Mouse (Mus musculus) testis, adult 2 months (tissue): Measurements from ENCODE around the gene 9230112D13Rik. TPM values are rescaled to one million over a fixed set of nuclear protein-coding genes. Genes with fewer than 3 reads are reported as not detected.

ENCODE experiments used
- H3K27ac ChIP-seq: fragments of 200-500 bp; 2 replicates; pipeline ENCODE4 v1.5.1; 2012; ENCODE audit warnings: low read depth, low read length; ENCODE audit not compliant: control insufficient read depth, insufficient read depth
- H3K27me3 ChIP-seq: fragments of 200-500 bp; 2 replicates; pipeline ENCODE4 v1.6.1; 2012; ENCODE audit warnings: mild to moderate bottlenecking, low read length, moderate library complexity; ENCODE audit not compliant: control insufficient read depth, insufficient read depth
- H3K36me3 ChIP-seq: fragments of 200-500 bp; 2 replicates; pipeline ENCODE4 v1.6.1; 2012; ENCODE audit warnings: mild to moderate bottlenecking, low read length; ENCODE audit not compliant: control insufficient read depth, insufficient read depth
- H3K4me1 ChIP-seq: fragments of 200-500 bp; 2 replicates; pipeline ENCODE4 v1.6.1; 2012; ENCODE audit warnings: low read length; ENCODE audit not compliant: control insufficient read depth, insufficient read depth
- H3K4me3 ChIP-seq: fragments of 200-500 bp; 2 replicates; pipeline ENCODE4 v1.5.1; 2012; ENCODE audit warnings: low read depth, mild to moderate bottlenecking, low read length, moderate library complexity, mixed read lengths; ENCODE audit not compliant: control insufficient read depth
- CTCF ChIP-seq: fragments of 200-500 bp; IDR thresholded peaks from 2 replicates; pipeline ENCODE4 v1.5.1; 2012; ENCODE audit warnings: low read depth, mild to moderate bottlenecking, inconsistent platforms, low read length, moderate library complexity; ENCODE audit not compliant: control insufficient read depth, insufficient read depth, insufficient replicate concordance
- POLR2A ChIP-seq: fragments of 200-500 bp; IDR thresholded peaks from 2 replicates; pipeline ENCODE4 v1.6.1; 2012; ENCODE audit warnings: low read depth, mild to moderate bottlenecking, inconsistent platforms, low read length, moderate library complexity; ENCODE audit not compliant: control insufficient read depth
- polyA plus RNA-seq: library from polyadenylated mRNA; depleted of rRNA; stranded (reverse); fragments of >200 nt; gene quantifications from 2 replicates; pipeline ENCODE4 v1.2.3, GENCODE M21; 2012

The 9230112D13Rik gene
- polyA plus RNA-seq, 1 experiment: not detected

- no peaks in the 10 kb centered on the region; the same call in 1 of the 2 replicates for H3K4me1 ChIP-seq
- no peak overlapping the region for H3K4me3 ChIP-seq
- H3K27me3 ChIP-seq: no peaks in the 10 kb centered on the region
- no peaks in the 10 kb centered on the region for H3K36me3 ChIP-seq
- TF ChIP-seq POLR2A: no peak
- TF ChIP-seq CTCF: no peak
- no peak overlapping the region for H3K27ac ChIP-seq
Observed at GRCm38 (mm10) chr14:34504377-34504776, 18.2 kb downstream of the 9230112D13Rik start.

DNA sequence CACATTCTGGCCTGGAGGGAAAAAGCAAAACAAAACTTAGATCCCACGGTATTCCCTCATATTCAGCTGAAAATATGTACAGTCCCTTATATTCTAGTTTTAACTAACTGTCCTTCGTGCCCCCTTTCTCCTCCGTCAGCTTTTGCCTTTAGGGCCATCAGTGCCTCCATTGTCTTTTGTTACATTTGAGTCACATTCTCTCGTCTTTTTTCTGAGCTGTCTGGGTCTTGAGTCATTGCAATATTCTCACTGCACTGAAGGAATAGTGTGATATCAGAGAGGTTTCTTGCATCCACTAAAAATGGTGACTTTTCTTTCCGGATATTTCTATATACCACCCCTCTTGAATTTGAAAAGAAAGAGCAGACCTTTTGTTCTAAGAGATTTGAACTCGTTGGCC lies 18.8 kb downstream of the 9230112D13Rik start:
- no peaks in the 10 kb centered on the region; the same call in 1 of the 2 replicates for H3K4me1 ChIP-seq
- H3K4me3 ChIP-seq: no peak overlapping the region
- H3K27me3 ChIP-seq: no peaks in the 10 kb centered on the region
- H3K27ac ChIP-seq: no peak overlapping the region
- H3K36me3 ChIP-seq: no peaks in the 10 kb centered on the region
- TF ChIP-seq POLR2A (no peak), CTCF (no peak)

GRCm38 (mm10) chr14:34503325-34503647 lies 19.3 kb downstream of the 9230112D13Rik start, which contains the start of gene Bmpr1a:
TSS of gene Bmpr1a (minus strand) at chr14:34503341.
- Histone ChIP-seq H3K4me1 (no peaks in the 10 kb centered on the region; the same call in 1 of the 2 replicates), H3K36me3 (no peaks in the 10 kb centered on the region), H3K4me3 (peak within 1 kb of the TSS; percentile 94), H3K27ac (peak within 1 kb of the TSS; percentile 90), H3K27me3 (no peaks in the 10 kb centered on the region)
- TF ChIP-seq POLR2A: no peak
- no peak for TF ChIP-seq CTCF

DNA sequence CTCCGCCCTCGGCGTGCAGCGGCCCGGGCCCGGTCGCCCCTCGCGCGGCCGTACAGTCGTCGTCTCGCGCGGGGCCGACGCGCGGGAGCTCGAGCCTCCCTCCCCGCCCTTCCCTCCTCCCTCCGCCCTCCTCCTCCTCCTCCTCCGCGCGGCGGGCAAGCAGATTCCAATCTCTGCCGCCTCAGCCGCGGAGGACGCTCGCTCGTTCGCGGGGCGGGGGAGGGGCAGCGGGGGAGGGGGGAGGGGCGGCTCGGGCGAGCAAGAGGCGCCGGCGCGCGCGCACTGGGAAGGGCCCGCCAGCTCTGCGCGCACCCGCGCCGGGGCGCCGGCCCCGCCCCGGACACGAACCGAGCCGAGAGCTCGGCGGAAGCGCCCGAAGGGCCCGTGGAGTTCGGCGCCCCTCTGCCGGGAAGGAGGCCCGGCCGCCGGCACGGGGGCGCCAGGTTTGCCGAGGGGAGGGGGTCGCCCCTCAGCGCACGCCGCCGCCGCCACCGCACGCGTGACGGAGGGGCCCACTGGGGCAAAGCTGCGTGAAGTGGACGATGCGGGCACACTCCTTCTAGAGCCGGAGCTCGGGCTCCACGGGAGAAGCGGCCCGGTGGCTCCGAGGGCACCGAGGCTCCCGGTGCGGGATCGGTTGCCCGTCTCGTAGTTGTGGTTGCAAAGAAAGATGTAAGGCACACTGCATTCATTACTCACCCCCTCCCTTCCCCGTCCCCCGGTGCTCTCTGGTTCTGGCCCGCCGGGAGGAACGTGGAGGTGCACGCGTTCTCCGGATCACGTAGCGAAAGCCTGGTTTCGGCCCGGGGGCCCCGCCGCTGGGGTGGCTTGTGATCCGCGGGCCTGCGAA lies 19.9 kb downstream of the 9230112D13Rik start:
- peak overlapping the region; percentile 94 for H3K4me3 ChIP-seq
- no peaks in the 10 kb centered on the region for H3K27me3 ChIP-seq
- no peaks in the 10 kb centered on the region for H3K36me3 ChIP-seq
- TF ChIP-seq POLR2A (no peak; the same call in none of the 2 replicates), CTCF (no peak)
- H3K27ac ChIP-seq: peak overlapping the region; percentile 90
- no peaks in the 10 kb centered on the region; the same call in 1 of the 2 replicates for H3K4me1 ChIP-seq

DNA sequence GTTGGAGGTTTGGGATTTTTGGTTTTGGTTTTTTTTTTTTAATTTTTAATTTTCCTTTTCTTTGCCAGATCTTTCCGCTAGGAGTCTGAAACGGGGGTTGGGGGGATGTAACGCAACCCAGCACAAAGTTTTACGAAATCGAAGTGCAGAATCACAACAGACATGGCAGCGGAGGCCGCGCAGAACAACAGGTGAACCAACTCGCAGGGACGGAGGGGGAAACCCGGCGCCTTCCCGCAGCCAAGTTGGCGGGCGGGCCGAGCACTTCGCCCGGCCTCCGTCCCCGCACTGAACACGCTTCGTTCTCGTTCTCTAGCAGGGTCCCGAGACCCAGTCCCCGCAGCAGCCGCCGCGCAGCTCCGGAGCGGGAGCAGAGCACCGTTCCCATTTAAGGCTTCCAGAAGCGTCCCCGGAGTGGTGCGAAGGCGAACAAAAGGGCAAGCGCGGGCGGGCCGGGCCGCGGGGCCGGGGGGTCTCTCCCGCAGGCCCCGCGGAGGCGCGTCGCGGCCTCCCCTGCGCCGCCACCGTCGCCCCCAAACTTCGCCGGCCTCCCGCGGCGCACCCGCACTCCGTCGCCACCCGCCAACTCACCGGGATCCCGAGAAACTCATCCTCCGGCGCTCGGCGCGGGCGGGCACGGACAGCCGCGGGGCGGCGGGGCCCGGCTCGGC lies 20.7 kb downstream of the 9230112D13Rik start:
- peak overlapping the region; percentile 69 for H3K27ac ChIP-seq
- no peaks in the 10 kb centered on the region for H3K36me3 ChIP-seq
- TF ChIP-seq CTCF (no peak), POLR2A (0 out of 2 replicates have a peak, but pooled peaks have one; percentile 14)
- no peaks in the 10 kb centered on the region for H3K27me3 ChIP-seq
- no peaks in the 10 kb centered on the region; the same call in 1 of the 2 replicates for H3K4me1 ChIP-seq
- peak overlapping the region; percentile 94 for H3K4me3 ChIP-seq

DNA sequence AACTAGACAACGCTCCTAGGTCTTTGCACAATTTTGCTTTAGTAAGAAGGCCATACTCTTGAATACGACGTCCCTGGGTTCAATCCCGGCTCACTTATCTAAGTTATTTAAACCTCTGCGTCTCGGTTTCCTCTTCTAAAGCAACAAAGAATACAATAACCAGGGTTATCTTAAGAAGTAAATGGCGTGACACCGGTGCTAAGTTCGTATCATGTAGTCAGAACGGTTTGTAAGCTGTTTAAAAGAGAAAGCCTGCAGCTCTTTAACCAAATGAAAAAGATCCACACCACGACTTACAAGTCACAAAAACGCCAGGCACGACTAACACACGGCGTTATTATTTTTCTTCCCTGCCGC lies 21.2 kb downstream of the 9230112D13Rik start:
- Histone ChIP-seq H3K4me1 (no peaks in the 10 kb centered on the region; the same call in 1 of the 2 replicates), H3K4me3 (peak overlapping the region; percentile 94), H3K36me3 (no peaks in the 10 kb centered on the region), H3K27me3 (no peaks in the 10 kb centered on the region), H3K27ac (no peak overlapping the region; the same call in 1 of the 2 replicates)
- TF ChIP-seq CTCF (no peak), POLR2A (no peak)

DNA sequence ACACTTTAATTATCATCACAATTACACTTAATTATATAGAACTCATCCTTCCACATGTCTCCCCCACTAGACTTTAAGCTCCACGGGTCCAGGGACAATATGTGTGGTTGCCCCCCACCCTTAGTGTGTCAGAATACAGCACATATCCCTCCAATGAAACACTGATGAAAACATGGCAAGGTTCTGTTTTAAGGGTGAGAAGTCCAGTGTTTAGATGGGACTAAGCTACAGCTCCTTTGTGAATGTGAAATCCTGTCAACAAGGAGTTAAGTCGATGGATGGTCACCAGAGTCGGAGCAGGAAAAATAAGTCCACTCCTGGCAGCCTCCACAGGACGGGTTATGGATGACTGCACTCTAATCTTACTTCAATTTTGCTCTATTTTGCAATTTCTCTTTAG lies 22.3 kb downstream of the 9230112D13Rik start:
- H3K27me3 ChIP-seq: no peaks in the 10 kb centered on the region
- H3K36me3 ChIP-seq: no peaks in the 10 kb centered on the region
- TF ChIP-seq CTCF: no peak
- TF ChIP-seq POLR2A: no peak
- no peak overlapping the region for H3K4me3 ChIP-seq
- no peak overlapping the region for H3K27ac ChIP-seq
- H3K4me1 ChIP-seq: no peaks in the 10 kb centered on the region; the same call in 1 of the 2 replicates
